Mouse (Mus musculus) forebrain, postnatal 0 days (tissue): ENCODE results near the gene Skor1. TPM values are rescaled to one million over a fixed set of nuclear protein-coding genes. Genes with fewer than 3 reads are reported as not detected.
A peak's percentile ranks its signal among the peaks of the same experiment; 100 is the strongest.

Source experiments
- ATAC-seq: fragments of 200-750 bp; cut with Nextera tagmentation; 2 replicates; pipeline ENCODE4 v1.8.0; 2017; ENCODE audit warnings: mild to moderate bottlenecking, moderate library complexity
- DNase-seq: peaks from one replicate; pipeline ENCODE4 v3.0.0-alpha.2; 2015
- H3K27ac ChIP-seq: fragments of 300-500 bp; sonication (generic); 2 replicates; pipeline ENCODE4 v1.5.1; 2014; ENCODE audit warnings: low read depth, mild to moderate bottlenecking, antibody characterized with exemption, low read length, moderate library complexity, mixed read lengths
- H3K27me3 ChIP-seq: fragments of 300-500 bp; sonication (generic); 2 replicates; pipeline ENCODE4 v1.6.1; 2014; ENCODE audit warnings: mild to moderate bottlenecking, low read length, mixed read lengths; ENCODE audit not compliant: insufficient read depth
- H3K36me3 ChIP-seq: fragments of 300-500 bp; sonication (generic); 2 replicates; pipeline ENCODE4 v1.6.1; 2014; ENCODE audit warnings: mild to moderate bottlenecking, moderate library complexity; ENCODE audit not compliant: insufficient read depth
- H3K4me1 ChIP-seq: fragments of 300-500 bp; sonication (generic); 2 replicates; pipeline ENCODE4 v1.6.1; 2014; ENCODE audit warnings: antibody characterized with exemption; ENCODE audit not compliant: insufficient read depth
- H3K4me2 ChIP-seq: fragments of 300-500 bp; sonication (generic); 2 replicates; pipeline ENCODE4 v1.6.1; 2014; ENCODE audit warnings: low read depth, mild to moderate bottlenecking, moderate library complexity
- H3K4me3 ChIP-seq: fragments of 300-500 bp; sonication (generic); 2 replicates; pipeline ENCODE4 v1.5.1; 2014; ENCODE audit warnings: low read depth, low read length, mixed read lengths
- H3K9ac ChIP-seq: fragments of 300-500 bp; sonication (generic); 2 replicates; pipeline ENCODE4 v1.6.1; 2014; ENCODE audit warnings: mild to moderate bottlenecking
- H3K9me3 ChIP-seq: fragments of 300-500 bp; sonication (generic); 2 replicates; pipeline ENCODE4 v1.6.1; 2016; ENCODE audit warnings: low read length
- CTCF ChIP-seq: sonication (generic); IDR thresholded peaks from 2 replicates; pipeline ENCODE4 v1.5.1; 2016; ENCODE audit warnings: antibody characterized with exemption, control low read depth, low read depth
- WGBS: fragments of 180-500 bp; shearing (Covaris S2); extraction: QIAGEN DNeasy Blood & Tissue Kit; methylation state at CpG from one replicate; pipeline ENCODE4 v1.1.7; 2014; 5-methylcytosine and 5-hydroxymethylcytosine counted together
- polyA plus RNA-seq: library from polyadenylated mRNA; unstranded; fragments of >200 nt; fragmentation: Nextera tagmentation; extraction: Ambion mirVana; gene quantifications from 2 replicates; pipeline ENCODE4 v1.2.1, GENCODE M21; 2015
- total RNA-seq: library from RNA; depleted of rRNA; stranded (reverse); fragments of >200 nt; gene quantifications from 2 replicates; pipeline ENCODE4 v1.2.3, GENCODE M21; 2014

Skor1 gene
- total and polyA plus RNA-seq, 2 experiments from 2014 or later, result 0.30 to 1.0 TPM

- no peak overlapping the region for H3K27ac ChIP-seq
- ATAC-seq, result no peak
- H3K4me2 ChIP-seq, result no peak overlapping the region
- H3K27me3 ChIP-seq, result no peaks in the 10 kb centered on the region
- H3K4me3 ChIP-seq, result no peak overlapping the region
- 33% methylated on average over 8 of the region's 8 CpGs for WGBS
- no peaks in the 10 kb centered on the region for H3K9me3 ChIP-seq
- TF ChIP-seq CTCF, result no peak
- no peaks in the 10 kb centered on the region for H3K4me1 ChIP-seq
- no peak for DNase-seq
- no peak overlapping the region for H3K9ac ChIP-seq
- H3K36me3 ChIP-seq, result no peaks in the 10 kb centered on the region
Observed at GRCm38 (mm10) chr9:63122161-63122833, 26.5 kb downstream of the Skor1 start.

GRCm38 (mm10) chr9:63118385-63118784 is 30.4 kb downstream of the Skor1 start:
- Histone ChIP-seq H3K27me3 (no peaks in the 10 kb centered on the region), H3K4me3 (no peak overlapping the region), H3K9me3 (no peaks in the 10 kb centered on the region), H3K27ac (no peak overlapping the region), H3K36me3 (no peaks in the 10 kb centered on the region), H3K9ac (no peak overlapping the region), H3K4me1 (no peaks in the 10 kb centered on the region), H3K4me2 (no peak overlapping the region)
- no peak for TF ChIP-seq CTCF
- ATAC-seq, result no peak
- no peak for DNase-seq
- 74% methylated on average over 5 of the region's 5 CpGs for WGBS

GRCm38 (mm10) chr9:63112514-63112913 is 36.2 kb downstream of the Skor1 start:
- no peak for DNase-seq
- no peak overlapping the region for H3K4me2 ChIP-seq
- no peak overlapping the region for H3K27ac ChIP-seq
- no peaks in the 10 kb centered on the region for H3K36me3 ChIP-seq
- 74% methylated on average over 3 of the region's 3 CpGs for WGBS
- ATAC-seq, result no peak
- H3K4me1 ChIP-seq, result 0 out of 2 replicates have a peak, but pooled peaks cover 7% of the 10 kb centered on the region
- no peak overlapping the region for H3K4me3 ChIP-seq
- no peak overlapping the region for H3K9ac ChIP-seq
- no peak for TF ChIP-seq CTCF
- no peaks in the 10 kb centered on the region for H3K9me3 ChIP-seq
- no peaks in the 10 kb centered on the region for H3K27me3 ChIP-seq

- Histone ChIP-seq H3K4me3 (no peak overlapping the region), H3K4me1 (0 out of 2 replicates have a peak, but pooled peaks cover 7% of the 10 kb centered on the region), H3K9ac (0 out of 2 replicates have a peak overlapping the region, but pooled peaks have one; percentile 53), H3K27me3 (no peaks in the 10 kb centered on the region), H3K27ac (peak overlapping the region; percentile 70; the same call in 1 of the 2 replicates), H3K9me3 (no peaks in the 10 kb centered on the region), H3K4me2 (peak overlapping the region; percentile 89), H3K36me3 (no peaks in the 10 kb centered on the region)
- DNase-seq (no peak), ATAC-seq (no peak)
- 7% methylated on average over 2 of the region's 2 CpGs for WGBS
- TF ChIP-seq CTCF, result no peak
Observed at GRCm38 (mm10) chr9:63109782-63110087, 39.0 kb downstream of the Skor1 start.

GRCm38 (mm10) chr9:63109020-63109781 is 39.6 kb downstream of the Skor1 start:
- DNase-seq (peak; percentile 83), ATAC-seq (peak; percentile 85)
- H3K4me2 ChIP-seq, result peak overlapping the region; percentile 89
- no peaks in the 10 kb centered on the region for H3K27me3 ChIP-seq
- H3K9ac ChIP-seq, result peak overlapping the region; percentile 53
- peak overlapping the region; percentile 70 for H3K27ac ChIP-seq
- 0 out of 2 replicates have a peak, but pooled peaks cover 7% of the 10 kb centered on the region for H3K4me1 ChIP-seq
- H3K9me3 ChIP-seq, result no peaks in the 10 kb centered on the region
- WGBS, result 2% methylated on average over 34 of the region's 34 CpGs
- no peaks in the 10 kb centered on the region for H3K36me3 ChIP-seq
- TF ChIP-seq CTCF, result no peak
- peak overlapping the region; percentile 47 for H3K4me3 ChIP-seq

- Histone ChIP-seq H3K4me2 (peak overlapping the region; percentile 89), H3K27ac (peak overlapping the region; percentile 70), H3K36me3 (no peaks in the 10 kb centered on the region), H3K4me3 (peak overlapping the region; percentile 47), H3K4me1 (0 out of 2 replicates have a peak, but pooled peaks cover 7% of the 10 kb centered on the region), H3K9me3 (no peaks in the 10 kb centered on the region), H3K9ac (no peak overlapping the region), H3K27me3 (no peaks in the 10 kb centered on the region)
- TF ChIP-seq CTCF, result no peak
- DNase-seq (peak; percentile 24), ATAC-seq (no peak)
- WGBS, result 24% methylated on average over 4 of the region's 4 CpGs
Observed at GRCm38 (mm10) chr9:63108580-63108979, 40.2 kb downstream of the Skor1 start.

GRCm38 (mm10) chr9:63100660-63101059 is 48.1 kb downstream of the Skor1 start:
- Histone ChIP-seq H3K27me3 (no peaks in the 10 kb centered on the region), H3K4me3 (no peak overlapping the region), H3K36me3 (no peaks in the 10 kb centered on the region), H3K9ac (no peak overlapping the region), H3K9me3 (no peaks in the 10 kb centered on the region), H3K4me2 (no peak overlapping the region), H3K27ac (no peak overlapping the region), H3K4me1 (no peaks in the 10 kb centered on the region)
- ATAC-seq (no peak), DNase-seq (no peak)
- no peak for TF ChIP-seq CTCF
- WGBS, result 63% methylated on average over 5 of the region's 5 CpGs
